Mouse (Mus musculus): ENCODE measurements at regions not wholly inside any gene's neighbourhood (a gene's known extent, or its start where the extent isn't known, plus 50 kb on each side); places are given as distances from the start of the nearest gene placed in this dataset.

DNA sequence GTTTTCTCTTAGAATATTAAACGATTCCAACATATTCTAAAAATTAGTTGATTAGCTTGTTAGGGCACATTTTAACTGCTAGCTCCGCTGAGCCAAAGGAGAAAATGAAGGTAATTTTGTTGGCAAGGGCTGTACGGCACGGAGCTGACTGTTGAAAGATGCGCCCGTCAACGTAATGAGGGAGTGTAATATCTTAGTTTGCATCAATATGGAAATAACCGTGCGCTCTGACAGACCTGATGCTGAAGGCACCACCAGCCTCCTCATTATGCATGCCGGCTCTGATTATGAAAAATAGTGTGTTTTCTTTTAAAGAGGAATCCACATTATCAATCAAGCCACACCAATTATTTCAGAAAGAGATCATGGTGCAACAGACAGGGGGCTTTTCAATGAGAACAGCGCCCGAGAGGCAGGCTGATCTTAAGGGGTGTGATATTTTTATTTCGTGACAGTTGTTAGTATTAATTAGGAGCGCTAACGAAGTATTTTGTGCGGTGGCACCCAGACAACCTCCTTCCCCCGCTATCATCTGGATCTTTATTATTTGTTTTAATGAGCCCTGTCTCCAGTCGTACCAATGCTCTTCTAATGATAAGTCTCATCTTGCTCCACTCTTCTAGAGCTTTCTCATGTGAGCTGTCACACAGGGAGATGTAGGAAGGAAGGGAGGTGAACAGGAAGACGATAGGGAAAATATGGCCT, 99.9 kb upstream of the Ctbp2 start:
- H3K9me3 ChIP-seq (replicated peaks): no peaks in the 10 kb centered on the region
- no peak overlapping the region for H3K4me2 ChIP-seq
- H3K9ac ChIP-seq: no peak overlapping the region
- no peaks in the 10 kb centered on the region for H3K36me3 ChIP-seq
- no peak overlapping the region for H3K27ac ChIP-seq
- H3K27me3 ChIP-seq: peaks cover 4% of the 10 kb centered on the region; the same call in 1 of the 2 replicates
- 83% methylated on average over 19 of the region's 19 CpGs for WGBS
- no peak overlapping the region for H3K4me3 ChIP-seq
- ATAC-seq (replicated peaks; ENCODE audit: insufficient number of reproducible peaks, insufficient read depth, low FRiP score, low read depth): no peak
- no peaks in the 10 kb centered on the region for H3K4me1 ChIP-seq (replicated peaks)

DNA sequence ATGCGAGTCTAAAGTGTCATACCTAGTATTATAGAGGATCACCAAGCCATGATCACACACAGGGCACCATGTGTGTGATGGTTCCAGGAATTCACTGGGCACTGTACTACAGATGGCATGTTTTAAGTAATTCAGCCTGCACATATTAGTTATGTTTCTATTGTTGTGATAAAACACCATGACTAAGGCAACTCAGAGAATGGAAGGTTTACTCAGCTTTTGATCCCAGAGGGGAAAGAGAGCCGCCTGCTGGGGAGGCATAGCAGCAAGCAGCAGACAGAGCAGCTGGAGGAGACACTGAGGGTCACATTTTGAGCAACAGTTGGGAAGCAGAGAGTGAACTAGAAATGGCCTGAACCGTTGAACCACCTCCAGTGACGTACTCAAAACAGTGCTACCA, 88.2 kb upstream of the Ctbp2 start:
- Histone ChIP-seq H3K4me2 (no peak overlapping the region), H3K9ac (no peak overlapping the region), H3K4me1 (replicated peaks) (no peaks in the 10 kb centered on the region), H3K9me3 (replicated peaks) (no peaks in the 10 kb centered on the region), H3K36me3 (no peaks in the 10 kb centered on the region), H3K27me3 (no peaks in the 10 kb centered on the region), H3K27ac (no peak overlapping the region), H3K4me3 (no peak overlapping the region)
- no peak for ATAC-seq (replicated peaks; ENCODE audit: insufficient number of reproducible peaks, insufficient read depth, low FRiP score, low read depth)
- WGBS: 64% methylated on average over 4 of the region's 4 CpGs

DNA sequence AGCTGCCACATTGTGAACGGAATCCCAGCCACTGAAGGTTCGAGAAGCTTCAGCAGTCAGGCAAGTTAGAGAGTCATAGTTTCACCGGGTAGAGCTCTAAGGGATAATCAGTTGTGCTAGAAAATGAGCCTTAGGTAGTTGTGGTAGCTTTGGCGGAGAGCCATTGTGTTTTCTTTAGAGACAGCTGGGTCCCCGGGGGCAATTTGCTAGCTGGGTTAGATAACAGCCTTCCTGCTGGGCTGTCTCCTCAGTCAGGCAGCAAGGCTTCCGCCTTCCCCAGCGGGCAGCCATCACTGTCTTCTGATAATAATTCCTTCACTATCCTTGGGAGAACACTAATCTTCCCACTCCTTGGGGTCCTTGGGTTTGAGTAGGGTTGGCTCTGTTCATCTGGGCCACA, 81.5 kb upstream of the Ctbp2 start:
- H3K27ac ChIP-seq: no peak overlapping the region
- peaks cover 5% of the 10 kb centered on the region; the same call in 1 of the 2 replicates for H3K4me1 ChIP-seq (replicated peaks)
- H3K27me3 ChIP-seq: no peaks in the 10 kb centered on the region
- WGBS: 4% methylated on average over 7 of the region's 7 CpGs
- no peaks in the 10 kb centered on the region for H3K9me3 ChIP-seq (replicated peaks)
- H3K4me2 ChIP-seq: peak overlapping the region; percentile 2; the same call in 1 of the 2 replicates
- H3K4me3 ChIP-seq: no peak overlapping the region
- H3K36me3 ChIP-seq: no peaks in the 10 kb centered on the region
- no peak for ATAC-seq (replicated peaks; ENCODE audit: insufficient number of reproducible peaks, insufficient read depth, low FRiP score, low read depth)
- no peak overlapping the region for H3K9ac ChIP-seq

DNA sequence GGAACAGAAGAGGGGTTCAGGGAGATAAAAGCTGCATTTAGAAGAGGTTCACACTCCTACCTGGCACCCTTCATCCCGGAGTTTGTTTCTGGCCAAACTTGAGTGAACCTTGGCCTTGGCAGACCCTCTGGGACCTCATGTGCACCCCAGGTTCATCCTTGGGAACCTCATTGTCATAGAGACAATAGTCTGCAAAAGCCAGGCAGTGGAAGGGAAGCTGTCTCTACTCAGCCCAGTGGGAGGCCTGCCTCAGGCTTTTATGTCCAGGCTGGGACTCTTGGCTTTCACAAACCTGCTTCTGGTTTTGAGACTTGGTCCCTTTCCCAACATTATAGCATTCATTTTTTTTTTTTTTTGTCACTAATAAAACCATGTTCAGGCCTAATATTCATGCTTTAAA, 80.3 kb upstream of the Ctbp2 start:
- no peak overlapping the region for H3K4me3 ChIP-seq
- 55% methylated on average over 1 of the region's 1 CpGs for WGBS

DNA sequence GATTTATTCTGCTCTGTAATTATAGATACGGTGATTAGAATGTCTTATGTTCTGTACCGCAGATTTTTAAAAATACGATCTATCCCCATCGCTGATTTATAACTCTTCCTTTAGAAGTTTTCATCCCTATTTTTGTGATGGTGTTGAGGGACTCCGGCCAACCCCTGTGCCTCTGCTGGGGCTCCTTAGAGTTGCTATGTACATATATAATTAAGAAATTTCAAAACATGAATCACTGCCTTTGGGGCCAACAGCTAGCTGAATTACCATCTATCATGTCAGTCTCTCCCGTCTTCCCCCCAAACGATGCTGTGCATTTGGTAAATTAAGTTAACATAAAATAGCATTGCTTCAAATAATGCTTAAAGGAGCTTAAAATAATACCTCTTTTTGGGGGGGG, 79.8 kb upstream of the Ctbp2 start:
- no peak overlapping the region for H3K4me3 ChIP-seq
- H3K9ac ChIP-seq: no peak overlapping the region
- H3K4me2 ChIP-seq: no peak overlapping the region
- no peaks in the 10 kb centered on the region for H3K9me3 ChIP-seq (replicated peaks)
- no peaks in the 10 kb centered on the region for H3K27me3 ChIP-seq
- no peaks in the 10 kb centered on the region for H3K36me3 ChIP-seq
- no peak overlapping the region for H3K27ac ChIP-seq
- WGBS: 81% methylated on average over 7 of the region's 7 CpGs
- peaks cover 5% of the 10 kb centered on the region; the same call in 1 of the 2 replicates for H3K4me1 ChIP-seq (replicated peaks)
- ATAC-seq (replicated peaks; ENCODE audit: insufficient number of reproducible peaks, insufficient read depth, low FRiP score, low read depth): no peak

More for the DNA sequence above, 80.3 kb upstream of the Ctbp2 start:
- Histone ChIP-seq H3K27me3 (no peaks in the 10 kb centered on the region), H3K4me1 (replicated peaks) (peaks cover 5% of the 10 kb centered on the region; the same call in 1 of the 2 replicates), H3K4me2 (no peak overlapping the region), H3K27ac (no peak overlapping the region), H3K36me3 (no peaks in the 10 kb centered on the region), H3K9me3 (replicated peaks) (no peaks in the 10 kb centered on the region), H3K9ac (no peak overlapping the region)
- no peak for ATAC-seq (replicated peaks; ENCODE audit: insufficient number of reproducible peaks, insufficient read depth, low FRiP score, low read depth)

DNA sequence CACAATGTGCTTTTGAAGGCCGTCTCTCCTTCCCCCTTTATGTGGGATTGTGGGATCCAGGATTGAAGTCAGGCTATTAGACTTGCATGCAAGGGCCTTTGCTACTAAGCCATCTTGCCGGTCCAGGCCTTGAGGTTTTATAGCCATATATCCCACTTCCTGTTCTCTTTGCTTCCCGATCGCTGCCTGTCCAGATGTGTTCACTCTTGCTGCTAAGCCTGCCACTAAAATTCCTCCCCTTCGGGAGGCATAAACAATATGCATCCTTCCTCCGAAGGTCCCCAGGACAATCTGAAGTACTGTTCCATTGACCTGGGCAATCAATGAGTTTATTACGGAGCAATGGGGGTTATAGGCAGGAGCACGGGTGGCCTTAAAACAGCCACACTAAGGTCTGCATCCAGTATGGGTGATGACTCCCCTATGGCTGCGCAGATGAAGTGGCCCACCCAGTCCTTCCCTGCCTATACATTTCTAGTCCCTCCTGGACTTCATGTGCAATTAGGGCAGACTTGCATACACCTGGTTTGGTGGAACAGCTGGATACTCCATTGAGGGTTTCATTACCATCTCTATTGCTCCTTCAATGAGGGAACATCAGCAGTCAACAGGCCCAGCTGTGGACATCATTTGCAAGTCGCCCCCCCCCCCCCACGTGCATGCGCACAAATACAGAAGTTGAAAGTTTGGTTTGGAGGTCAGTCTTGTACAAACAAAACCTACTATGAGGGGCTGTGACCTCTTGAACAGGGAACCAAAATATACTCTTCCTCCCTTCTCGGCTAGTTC, 78.1 kb upstream of the Ctbp2 start:
- WGBS: 70% methylated on average over 13 of the region's 13 CpGs
- no peaks in the 10 kb centered on the region for H3K27me3 ChIP-seq
- no peaks in the 10 kb centered on the region for H3K36me3 ChIP-seq
- no peak overlapping the region for H3K9ac ChIP-seq
- H3K9me3 ChIP-seq (replicated peaks): no peaks in the 10 kb centered on the region
- no peak for ATAC-seq (replicated peaks; ENCODE audit: insufficient number of reproducible peaks, insufficient read depth, low FRiP score, low read depth)
- H3K4me1 ChIP-seq (replicated peaks): peaks cover 5% of the 10 kb centered on the region; the same call in 1 of the 2 replicates
- H3K4me3 ChIP-seq: no peak overlapping the region
- no peak overlapping the region for H3K27ac ChIP-seq
- H3K4me2 ChIP-seq: no peak overlapping the region

DNA sequence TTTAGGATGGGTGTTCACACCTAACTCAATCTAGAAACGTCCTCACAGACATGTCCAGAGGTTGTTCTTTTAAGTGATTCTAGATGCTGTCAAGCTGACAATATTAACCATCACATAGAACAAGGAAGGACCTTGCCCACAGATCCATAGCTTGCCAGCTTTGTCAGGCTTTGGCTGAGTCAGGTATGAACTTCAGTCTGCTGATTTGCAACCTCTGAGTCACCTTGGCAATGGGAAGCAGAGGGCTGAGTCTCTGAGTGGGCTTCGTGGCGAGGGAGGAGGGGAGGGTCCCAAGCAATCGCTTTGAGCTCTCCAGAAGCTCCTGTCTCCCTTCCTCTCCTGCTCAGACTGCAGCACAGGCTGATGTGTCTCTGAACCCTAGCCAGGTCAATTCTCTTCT, 74.9 kb upstream of the Ctbp2 start:
- Histone ChIP-seq H3K4me1 (replicated peaks) (no peaks in the 10 kb centered on the region), H3K9ac (no peak overlapping the region), H3K4me2 (no peak overlapping the region), H3K27me3 (no peaks in the 10 kb centered on the region), H3K9me3 (replicated peaks) (no peaks in the 10 kb centered on the region), H3K27ac (no peak overlapping the region), H3K4me3 (no peak overlapping the region), H3K36me3 (no peaks in the 10 kb centered on the region)
- ATAC-seq (replicated peaks; ENCODE audit: insufficient number of reproducible peaks, insufficient read depth, low FRiP score, low read depth): no peak
- WGBS: 63% methylated on average over 4 of the region's 4 CpGs

DNA sequence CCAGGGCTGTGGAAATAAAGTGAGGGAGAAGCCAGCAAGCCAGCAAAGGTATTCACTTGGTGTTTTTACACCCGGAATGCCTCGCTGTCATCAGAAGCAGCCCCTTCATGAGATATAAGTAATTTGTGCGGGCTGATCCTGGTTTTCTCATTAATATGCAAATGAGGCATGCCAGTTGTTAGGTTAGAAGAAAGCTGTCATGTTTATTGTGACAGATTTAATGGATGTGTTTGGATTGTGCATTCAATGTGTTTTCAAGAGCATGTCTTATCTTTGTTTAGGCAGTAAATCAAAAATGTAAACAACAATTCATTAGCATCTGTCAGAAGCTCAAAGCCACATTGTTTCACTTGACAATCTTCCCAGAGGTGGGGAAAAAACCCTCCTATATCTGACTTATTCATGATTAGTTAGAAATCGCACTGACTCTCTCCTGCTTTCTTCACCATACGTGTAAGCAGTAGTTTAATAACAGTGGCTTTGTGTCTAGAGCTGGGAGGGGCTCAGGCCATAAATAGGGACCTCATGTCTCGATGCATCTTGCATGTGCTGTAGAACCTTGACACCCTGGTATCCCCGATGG, 65.8 kb upstream of the Ctbp2 start:
- no peaks in the 10 kb centered on the region for H3K9me3 ChIP-seq (replicated peaks)
- WGBS: 58% methylated on average over 7 of the region's 7 CpGs

DNA sequence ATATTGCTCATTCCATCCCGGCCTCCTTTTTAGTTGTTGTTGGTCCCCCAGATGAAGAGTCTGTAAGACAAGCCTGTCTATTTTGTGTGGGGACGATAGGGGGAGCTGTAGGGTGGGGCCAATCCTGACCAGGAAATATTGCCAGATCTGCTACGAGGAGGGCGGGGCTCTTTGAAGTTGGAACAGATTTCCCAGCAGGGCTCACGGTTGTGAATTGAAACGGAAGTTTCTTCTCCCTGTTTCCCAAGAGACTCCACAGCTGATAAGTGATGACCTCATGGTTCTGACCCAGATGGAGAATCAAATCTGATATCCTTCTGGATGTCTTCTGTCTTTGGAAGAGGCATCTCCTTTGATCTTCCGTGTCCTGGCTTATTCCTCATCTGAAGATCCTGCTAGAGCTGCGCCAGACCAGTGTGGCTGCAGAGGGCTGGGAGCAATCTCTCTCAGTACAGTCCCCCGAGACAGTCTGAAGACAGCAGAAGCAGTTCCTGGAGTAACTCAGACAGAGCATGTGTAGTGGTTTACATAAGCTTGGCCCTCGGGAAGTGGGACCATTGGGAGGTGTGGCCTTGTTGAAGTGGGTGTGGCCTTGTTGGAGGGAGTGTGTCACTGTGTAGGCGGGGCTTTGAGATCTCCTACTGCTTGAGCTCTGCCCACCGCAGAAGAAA, 61.9 kb upstream of the Ctbp2 start:
- ATAC-seq (replicated peaks; ENCODE audit: insufficient number of reproducible peaks, insufficient read depth, low FRiP score, low read depth): peak; percentile 77
- Histone ChIP-seq H3K9me3 (replicated peaks) (no peaks in the 10 kb centered on the region), H3K36me3 (no peaks in the 10 kb centered on the region), H3K9ac (no peak overlapping the region), H3K4me3 (peak overlapping the region; percentile 25), H3K27me3 (no peaks in the 10 kb centered on the region), H3K4me2 (peak overlapping the region; percentile 50), H3K4me1 (replicated peaks) (peaks cover 13% of the 10 kb centered on the region), H3K27ac (peak overlapping the region; percentile 59)
- WGBS: 12% methylated on average over 12 of the region's 12 CpGs

More for the DNA sequence above, 65.8 kb upstream of the Ctbp2 start:
- no peaks in the 10 kb centered on the region for H3K27me3 ChIP-seq
- H3K36me3 ChIP-seq: no peaks in the 10 kb centered on the region
- H3K27ac ChIP-seq: no peak overlapping the region
- no peak overlapping the region for H3K4me3 ChIP-seq
- no peak for ATAC-seq (replicated peaks; ENCODE audit: insufficient number of reproducible peaks, insufficient read depth, low FRiP score, low read depth)
- no peak overlapping the region for H3K4me2 ChIP-seq
- H3K4me1 ChIP-seq (replicated peaks): peaks cover 13% of the 10 kb centered on the region
- no peak overlapping the region for H3K9ac ChIP-seq

DNA sequence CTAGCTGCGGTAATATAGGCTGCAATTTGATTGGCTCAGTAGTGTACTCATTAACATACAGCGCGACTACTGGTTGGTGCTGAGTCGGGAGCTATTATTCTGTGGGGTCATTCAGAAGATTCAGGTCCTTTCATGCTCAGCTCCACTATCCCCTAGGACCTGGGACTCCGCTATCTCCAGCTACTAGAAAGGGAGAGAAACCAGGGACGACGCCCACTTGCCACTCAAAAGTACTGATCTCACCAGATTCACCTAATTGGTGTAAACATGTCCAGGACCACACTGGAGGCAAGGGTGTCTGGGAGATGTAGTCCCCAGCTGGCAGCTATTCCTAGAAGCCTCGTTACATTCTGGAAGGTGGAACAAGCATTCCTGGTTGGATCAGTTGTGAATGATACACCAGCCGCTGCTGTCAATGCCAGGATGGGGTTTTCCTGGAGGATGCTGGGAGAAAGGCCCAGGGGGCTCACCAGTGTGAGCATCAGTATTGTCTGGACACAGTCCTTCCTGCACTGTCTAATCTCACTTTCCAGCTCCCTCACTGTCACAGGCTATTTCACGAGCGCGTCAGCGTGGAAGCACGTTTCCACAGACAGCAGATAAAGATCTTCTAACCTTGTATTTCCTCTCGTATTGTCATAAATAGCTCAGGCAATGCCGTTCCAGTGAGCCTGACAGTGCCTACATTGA, 60.9 kb upstream of the Ctbp2 start:
- H3K9ac ChIP-seq: no peak overlapping the region
- ATAC-seq (replicated peaks; ENCODE audit: insufficient number of reproducible peaks, insufficient read depth, low FRiP score, low read depth): no peak; the same call in 1 of the 2 replicates
- peak overlapping the region; percentile 28 for H3K4me3 ChIP-seq
- H3K36me3 ChIP-seq: no peaks in the 10 kb centered on the region
- H3K9me3 ChIP-seq (replicated peaks): no peaks in the 10 kb centered on the region
- 38% methylated on average over 16 of the region's 16 CpGs for WGBS
- H3K27ac ChIP-seq: no peak overlapping the region
- H3K4me1 ChIP-seq (replicated peaks): peaks cover 13% of the 10 kb centered on the region
- H3K27me3 ChIP-seq: no peaks in the 10 kb centered on the region
- H3K4me2 ChIP-seq: peak overlapping the region; percentile 50

DNA sequence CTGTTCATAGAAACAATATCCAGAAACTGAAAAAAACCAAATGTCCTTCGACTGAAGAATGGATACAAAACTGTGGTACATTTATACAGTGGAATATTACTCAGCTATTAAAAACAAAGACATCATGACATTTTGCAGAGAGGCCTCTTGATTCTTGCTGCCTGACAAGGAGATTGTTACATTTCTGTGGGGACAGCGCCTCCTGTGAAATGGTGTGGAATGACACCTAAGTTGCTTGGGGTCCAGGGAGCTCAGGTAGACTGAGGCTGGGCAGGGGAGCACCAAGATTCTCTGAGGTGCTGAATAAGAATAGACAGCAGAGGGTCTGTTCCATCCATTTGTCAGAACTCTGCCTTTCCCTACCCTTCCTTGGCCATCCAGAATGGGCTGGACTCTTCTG, 57.2 kb upstream of the Ctbp2 start:
- no peaks in the 10 kb centered on the region for H3K36me3 ChIP-seq
- H3K4me1 ChIP-seq (replicated peaks): peaks cover 26% of the 10 kb centered on the region
- H3K27me3 ChIP-seq: no peaks in the 10 kb centered on the region
- no peak overlapping the region for H3K27ac ChIP-seq
- H3K4me2 ChIP-seq: no peak overlapping the region
- H3K4me3 ChIP-seq: no peak overlapping the region
- no peak for ATAC-seq (replicated peaks; ENCODE audit: insufficient number of reproducible peaks, insufficient read depth, low FRiP score, low read depth)
- H3K9me3 ChIP-seq (replicated peaks): no peaks in the 10 kb centered on the region
- no peak overlapping the region for H3K9ac ChIP-seq
- WGBS: 49% methylated on average over 2 of the region's 2 CpGs

Measured in heart, embryonic 15.5 days (tissue).